ENCODE assay signal across 9 mouse cellular contexts in the genomic region with DNA sequence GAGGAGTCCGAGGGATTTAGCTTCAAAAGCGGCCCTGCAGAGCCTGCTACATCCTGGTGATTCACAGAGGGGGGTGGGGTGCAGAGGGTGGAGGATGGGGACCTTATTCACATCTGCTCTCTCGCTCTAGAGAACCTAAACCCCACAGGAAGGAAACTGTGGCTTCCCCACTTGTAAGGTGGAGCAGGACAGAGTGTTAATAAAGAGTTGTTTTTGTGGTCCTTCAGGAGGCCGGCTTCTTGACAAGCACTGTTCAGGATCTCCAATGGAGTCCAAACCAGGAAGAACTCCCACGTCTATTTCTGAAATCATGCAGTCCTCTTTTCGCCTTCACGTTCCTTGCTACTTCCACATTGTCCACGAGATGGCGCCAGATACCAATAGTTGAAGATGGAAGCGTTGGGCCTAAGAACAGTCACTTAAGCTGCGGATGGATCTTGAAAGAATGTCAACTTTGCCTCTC. TPM values are rescaled to one million over a fixed set of nuclear protein-coding genes. Genes with fewer than 3 reads are reported as not detected.
DNase-seq lines count a peak whose midpoint lies in the region; ATAC-seq and TF ChIP-seq lines count a peak whose summit lies in the region.
"Had no signal": no experiment of that assay in that cellular context is flagged by ENCODE, and none has a peak within 500 bp of the region (broad histone marks: within the 10 kb centered on the region; RNA-seq: fewer than 3 reads in every experiment).

No protein-coding gene starts in this region.

- peaks cover 29% of the 10 kb centered on the region for H3K4me1 ChIP-seq in brown adipose tissue, adult 24 weeks (ENCODE audit: control insufficient read depth, insufficient read depth, insufficient read length, low read length)
- H3K4me1 ChIP-seq in forebrain, embryonic 10.5 days = peaks cover 10% of the 10 kb centered on the region
- H3K4me1 ChIP-seq in heart, embryonic 16.5 days (ENCODE audit: control insufficient read depth, insufficient read depth, low read length) = peaks cover 4% of the 10 kb centered on the region; the same call in 1 of the 2 replicates
- no peaks in the 10 kb centered on the region; the same call in 1 of the 2 replicates for H3K4me1 ChIP-seq in lung, adult 2 months (ENCODE audit: control insufficient read depth, insufficient read depth, low read length)
- peaks cover 8% of the 10 kb centered on the region for H3K4me1 ChIP-seq in thymus, adult 2 months (replicated peaks; ENCODE audit: control insufficient read depth, insufficient read depth, low read length)

- no peaks in the 10 kb centered on the region for H3K9me3 ChIP-seq in forebrain, embryonic 10.5 days
- H3K9me3 ChIP-seq in heart, embryonic 16.5 days (replicated peaks; ENCODE audit: control insufficient read depth, low read length) = no peaks in the 10 kb centered on the region
- H3K9me3 ChIP-seq: liver, embryonic 15.5 days had no signal

- DNase-seq in CD8-positive naive resting alpha-beta T cell, adult 2 months (ENCODE audit: low read depth in 2 of 2, low spot score in 2 of 2) = peak; percentile 73 to 79
- peak; percentile 79 for DNase-seq in forebrain, embryonic 10.5 days (ENCODE audit: extremely low spot score, low spot score)
- peak; percentile 88 to 90 for DNase-seq in kidney, postnatal 4 days
- peak; percentile 75 for DNase-seq in lung, adult 2 months
- peak; percentile 36 for DNase-seq in ovary, adult 18-20 months (ENCODE audit: low spot score)
- DNase-seq in thymus, adult 2 months = peak; percentile 77

- H3K27me3 ChIP-seq in forebrain, embryonic 10.5 days (ENCODE audit: poor library complexity, severe bottlenecking) = no peaks in the 10 kb centered on the region
- H3K27me3 ChIP-seq in heart, embryonic 16.5 days (ENCODE audit: control insufficient read depth, insufficient read depth, low read length) = 0 out of 2 replicates have a peak, but pooled peaks cover 2% of the 10 kb centered on the region
- H3K27me3 ChIP-seq in thymus, adult 2 months (ENCODE audit: control insufficient read depth, insufficient read depth, low read length) = no peaks in the 10 kb centered on the region

- ATAC-seq in heart, embryonic 16.5 days (replicated peaks; ENCODE audit: extremely low read depth, insufficient read depth, low FRiP score) = no peak

- H3K9ac ChIP-seq in heart, embryonic 16.5 days (ENCODE audit: low read length) = no peak overlapping the region
- H3K9ac ChIP-seq: liver, embryonic 15.5 days had no signal

- peak overlapping the region; percentile 95 for H3K27ac ChIP-seq in brown adipose tissue, adult 24 weeks (replicated peaks; ENCODE audit: low read depth, low read length)
- H3K27ac ChIP-seq in forebrain, embryonic 10.5 days = no peak overlapping the region
- H3K27ac ChIP-seq in heart, embryonic 16.5 days (ENCODE audit: low read length) = no peak overlapping the region
- no peak overlapping the region for H3K27ac ChIP-seq in thymus, adult 2 months (ENCODE audit: control insufficient read depth, insufficient read depth, low read length)
- H3K27ac ChIP-seq: liver, embryonic 15.5 days had no signal

- TF ChIP-seq POLR2A in lung, adult 2 months (IDR thresholded peaks at IDR 0.05; ENCODE audit: borderline replicate concordance, extremely low read depth, low read depth, low read length) = no peak
- no peak for TF ChIP-seq POLR2A in thymus, adult 2 months (IDR thresholded peaks at IDR 0.05; ENCODE audit: control insufficient read depth, extremely low read depth, insufficient read depth, low read length, poor library complexity)

- H3K4me3 ChIP-seq in brown adipose tissue, adult 24 weeks (ENCODE audit: insufficient read depth, low read depth, low read length) = no peak overlapping the region
- H3K4me3 ChIP-seq in forebrain, embryonic 10.5 days = no peak overlapping the region
- H3K4me3 ChIP-seq in heart, embryonic 16.5 days (ENCODE audit: low read length) = no peak overlapping the region
- no peak overlapping the region for H3K4me3 ChIP-seq in lung, adult 2 months (replicated peaks; ENCODE audit: extremely low read depth, low read depth, low read length)
- 0 out of 2 replicates have a peak overlapping the region, but pooled peaks have one; percentile 12 for H3K4me3 ChIP-seq in thymus, adult 2 months (ENCODE audit: control insufficient read depth, insufficient read depth, low read length)
- H3K4me3 ChIP-seq: liver, embryonic 15.5 days had no signal

- TF ChIP-seq CTCF in lung, adult 2 months (IDR thresholded peaks at IDR 0.05; ENCODE audit: insufficient read depth, low read length) = peak; percentile 76
- no peak for TF ChIP-seq CTCF in thymus, adult 2 months (IDR thresholded peaks at IDR 0.05; ENCODE audit: borderline replicate concordance, control insufficient read depth, extremely low read depth, insufficient read depth, low read length, poor library complexity)

- no peaks in the 10 kb centered on the region for H3K36me3 ChIP-seq in forebrain, embryonic 10.5 days (replicated peaks)
- H3K36me3 ChIP-seq in heart, embryonic 16.5 days (ENCODE audit: control insufficient read depth, insufficient read depth) = no peaks in the 10 kb centered on the region
- H3K36me3 ChIP-seq in thymus, adult 2 months (ENCODE audit: control insufficient read depth, insufficient read depth, low read length) = no peaks in the 10 kb centered on the region
- H3K36me3 ChIP-seq: liver, embryonic 15.5 days had no signal

- 8% methylated on average over 11 of the region's 11 CpGs for WGBS in forebrain, embryonic 10.5 days
- WGBS in heart, embryonic 16.5 days = 8% methylated on average over 11 of the region's 11 CpGs
- WGBS in lung, adult 2 months = 4% methylated on average over 11 of the region's 11 CpGs
- WGBS in thymus, adult 2 months = 2% methylated on average over 11 of the region's 11 CpGs

- H3K4me2 ChIP-seq in heart, embryonic 16.5 days (ENCODE audit: low read depth, low read length) = peak overlapping the region; percentile 40
- H3K4me2 ChIP-seq: liver, embryonic 15.5 days had no signal

RNA-seq across cellular contexts. Expression of a gene that starts 3.0 kb away (rescaled TPM):
- polyA plus RNA-seq in brown adipose tissue, adult 24 weeks (2012; ENCODE audit: insufficient read depth, insufficient read length, missing spikeins) = not detected in 2 replicates
- not detected in 2 replicates for polyA plus RNA-seq in forebrain, embryonic 10.5 days (2016; fragmentation: Nextera tagmentation; extraction: Ambion mirVana)
- polyA plus RNA-seq in heart, embryonic 16.5 days (2015; fragmentation: Nextera tagmentation; extraction: Ambion mirVana) = 0.24 and 0.26 TPM in 2 replicates
- polyA plus RNA-seq in lung, adult 2 months (2012; rRNA removed) = not detected in 2 replicates
- polyA plus RNA-seq in thymus, adult 2 months (2012; rRNA removed) = 0.53 and 0.54 TPM in 2 replicates
- polyA plus RNA-seq: liver, embryonic 15.5 days had no signal

RNA-seq across cellular contexts. Expression of a gene that starts 6.1 kb away (rescaled TPM):
- not detected in 2 replicates for polyA plus RNA-seq in brown adipose tissue, adult 24 weeks (2012; ENCODE audit: insufficient read depth, insufficient read length, missing spikeins)
- not detected in 2 replicates for polyA plus RNA-seq in forebrain, embryonic 10.5 days (2016; fragmentation: Nextera tagmentation; extraction: Ambion mirVana)
- not detected in 2 replicates for polyA plus RNA-seq in heart, embryonic 16.5 days (2015; fragmentation: Nextera tagmentation; extraction: Ambion mirVana)
- 0.19 TPM in 1 of 2 replicates, not detected in the other for polyA plus RNA-seq in lung, adult 2 months (2012; rRNA removed)
- 0.10 and 0.70 TPM in 2 replicates for polyA plus RNA-seq in thymus, adult 2 months (2012; rRNA removed)

RNA-seq across cellular contexts. Expression of a gene that starts 11.8 kb away (rescaled TPM):
- polyA plus RNA-seq in brown adipose tissue, adult 24 weeks (2012; ENCODE audit: insufficient read depth, insufficient read length, missing spikeins) = not detected in 2 replicates
- not detected in 2 replicates for polyA plus RNA-seq in forebrain, embryonic 10.5 days (2016; fragmentation: Nextera tagmentation; extraction: Ambion mirVana)
- polyA plus RNA-seq in heart, embryonic 16.5 days (2015; fragmentation: Nextera tagmentation; extraction: Ambion mirVana) = 2.2 and 2.7 TPM in 2 replicates
- 0.25 and 0.27 TPM in 2 replicates for polyA plus RNA-seq in lung, adult 2 months (2012; rRNA removed)
- 0.64 and 0.85 TPM in 2 replicates for polyA plus RNA-seq in thymus, adult 2 months (2012; rRNA removed)

RNA-seq across cellular contexts. Expression of a gene that starts 45.3 kb away (rescaled TPM):
- polyA plus RNA-seq in brown adipose tissue, adult 24 weeks (2012; ENCODE audit: insufficient read depth, insufficient read length, missing spikeins) = 146 and 167 TPM in 2 replicates
- polyA plus RNA-seq in forebrain, embryonic 10.5 days (2016; fragmentation: Nextera tagmentation; extraction: Ambion mirVana) = 177 and 184 TPM in 2 replicates
- 169 and 172 TPM in 2 replicates for polyA plus RNA-seq in heart, embryonic 16.5 days (2015; fragmentation: Nextera tagmentation; extraction: Ambion mirVana)
- polyA plus RNA-seq in lung, adult 2 months (2012; rRNA removed) = 85.9 and 111 TPM in 2 replicates
- 109 and 126 TPM in 2 replicates for polyA plus RNA-seq in thymus, adult 2 months (2012; rRNA removed)

RNA-seq across cellular contexts. Expression of a gene that starts 50.5 kb away (rescaled TPM):
- not detected in 2 replicates for polyA plus RNA-seq in brown adipose tissue, adult 24 weeks (2012; ENCODE audit: insufficient read depth, insufficient read length, missing spikeins)
- polyA plus RNA-seq in forebrain, embryonic 10.5 days (2016; fragmentation: Nextera tagmentation; extraction: Ambion mirVana) = not detected in 2 replicates
- polyA plus RNA-seq in heart, embryonic 16.5 days (2015; fragmentation: Nextera tagmentation; extraction: Ambion mirVana) = not detected in 2 replicates
- not detected in 2 replicates for polyA plus RNA-seq in lung, adult 2 months (2012; rRNA removed)
- polyA plus RNA-seq in thymus, adult 2 months (2012; rRNA removed) = not detected in 2 replicates
- polyA plus RNA-seq: liver, embryonic 15.5 days had no signal

Comparison
In these comparisons a context has a peak if more than half of its experiments do, and no peak if none do; other contexts are left out.
1. DNase-seq: peak in every context shown above with its lines; median percentile 89 in kidney, postnatal 4 days; 79 in forebrain, embryonic 10.5 days; 77 in thymus, adult 2 months; 76 in CD8-positive naive resting alpha-beta T cell, adult 2 months; 75 in lung, adult 2 months; 36 in ovary, adult 18-20 months.